Mouse (Mus musculus) cerebellum, adult 11 months (tissue): ENCODE measurements around the gene Trabd2b.

Experiments used
- DNase-seq: peaks from one replicate; pipeline ENCODE4 v3.0.0; 2022

The Trabd2b gene

DNA sequence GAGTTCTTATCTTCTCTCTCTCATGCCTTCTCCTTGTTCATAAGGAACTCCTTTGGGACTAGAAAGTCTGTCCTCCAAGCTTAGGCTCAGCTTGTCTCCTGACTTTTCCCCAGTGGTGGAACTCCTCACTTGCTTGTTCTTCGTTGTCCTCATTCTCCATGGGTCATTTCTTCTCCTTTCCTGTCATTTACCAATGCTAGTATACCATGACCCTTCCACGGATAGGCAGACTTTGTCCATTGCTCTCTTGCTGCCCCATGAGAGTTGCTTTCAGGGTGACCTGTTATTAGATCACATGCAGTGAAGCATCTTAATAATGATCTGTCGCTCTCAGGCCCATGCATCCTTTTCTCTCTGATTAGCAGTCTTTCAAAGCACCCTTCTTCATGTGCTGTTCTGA, 46.6 kb downstream of the Trabd2b start:
- DNase-seq, result no peak

- DNase-seq, result no peak
Observed at GRCm38 (mm10) chr4:114454016-114454415, 47.5 kb downstream of the Trabd2b start.

DNA sequence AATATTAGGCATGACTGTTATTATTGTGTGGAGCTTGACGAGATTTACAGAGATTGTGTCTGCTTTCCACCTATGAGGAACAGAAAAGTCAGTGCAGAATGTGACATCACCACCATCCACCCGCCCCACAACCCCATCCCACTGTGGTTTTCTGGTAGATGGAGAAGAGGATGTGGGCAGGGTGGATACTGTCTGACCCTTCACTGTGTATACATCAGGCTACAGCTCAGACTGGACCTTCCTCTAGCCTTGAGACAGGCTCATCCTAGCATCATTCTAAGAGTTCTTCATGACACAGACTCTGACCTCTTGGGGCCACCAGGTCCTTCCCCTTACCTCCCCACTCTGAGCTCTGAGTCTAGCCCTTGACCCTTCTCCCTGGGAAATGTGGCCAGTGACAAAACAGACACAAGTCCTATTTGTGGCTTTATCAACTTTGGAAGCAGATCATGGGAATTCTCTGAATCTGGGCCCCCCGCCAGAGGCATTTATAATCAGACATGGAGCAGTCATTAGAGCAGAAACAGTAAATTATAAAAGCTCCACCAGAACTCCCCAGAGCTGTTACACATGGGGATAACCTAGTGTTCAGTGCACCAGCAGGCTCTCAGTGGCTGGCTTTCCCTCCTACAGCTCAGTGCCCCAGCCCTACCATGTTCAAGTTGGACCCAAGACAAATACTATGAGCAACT, 48.1 kb downstream of the Trabd2b start:
- DNase-seq, result no peak

DNA sequence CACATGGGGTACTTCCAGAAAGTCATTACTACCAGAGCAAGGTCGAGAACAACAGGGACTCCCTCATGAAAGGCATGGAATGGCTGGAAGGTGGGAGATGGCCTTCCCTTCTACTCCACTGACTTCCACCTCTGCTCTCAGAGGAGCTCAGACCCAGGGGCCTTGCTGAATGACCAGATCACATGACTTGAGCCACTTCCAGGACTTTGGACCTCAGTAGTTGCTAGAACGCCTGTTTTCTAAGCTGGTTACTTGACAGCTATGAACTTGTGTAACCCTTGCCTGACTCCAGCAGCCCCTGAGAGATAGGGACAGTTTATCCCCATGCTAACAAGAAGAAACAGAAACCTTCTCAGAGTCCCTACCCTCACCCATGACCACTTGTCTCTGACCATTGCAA, 50.6 kb downstream of the Trabd2b start:
- no peak for DNase-seq

GRCm38 (mm10) chr4:114459591-114459990, 53.1 kb downstream of the Trabd2b start:
- DNase-seq, result peak; percentile 24

GRCm38 (mm10) chr4:114460401-114460800, 53.9 kb downstream of the Trabd2b start:
- DNase-seq, result no peak

DNA sequence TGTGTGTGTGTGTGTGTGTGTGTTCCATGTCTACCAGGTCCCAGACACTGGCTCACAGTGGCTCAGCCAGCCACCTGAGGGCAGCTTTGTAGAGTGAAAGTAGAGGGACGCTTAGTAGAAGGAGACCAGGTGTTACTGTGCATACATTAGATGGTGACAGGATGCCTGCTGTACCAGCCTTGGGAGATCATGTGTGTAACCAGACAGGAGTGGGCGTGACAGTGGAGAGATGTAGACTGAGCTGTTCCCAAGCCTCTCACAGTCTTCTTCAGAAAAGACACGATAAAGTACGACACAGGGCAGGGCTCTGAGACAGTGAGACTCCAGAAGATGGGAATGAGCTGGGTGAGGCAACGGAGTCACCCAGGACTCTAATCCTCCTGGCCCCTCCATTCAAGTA, 54.6 kb downstream of the Trabd2b start:
- no peak for DNase-seq

DNA sequence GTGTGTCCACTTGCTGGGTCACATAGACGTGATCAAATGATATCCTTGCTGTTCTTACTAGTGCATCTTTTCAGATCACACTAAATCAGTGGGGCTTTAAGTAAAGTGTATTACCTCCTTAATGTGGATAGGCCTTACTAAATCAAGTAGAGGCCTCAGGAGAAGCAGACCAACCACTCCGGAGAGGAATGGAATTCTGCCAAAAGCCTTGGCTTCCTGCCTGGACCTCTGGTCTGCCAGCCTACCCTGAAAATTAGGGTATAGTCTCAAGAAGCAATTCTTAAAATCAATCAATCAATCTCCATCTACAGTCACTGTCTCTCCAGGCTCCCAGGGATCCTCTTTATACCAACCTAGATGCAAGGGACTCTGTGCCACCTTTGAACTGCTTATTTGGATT, 59.1 kb downstream of the Trabd2b start:
- DNase-seq, result no peak

DNA sequence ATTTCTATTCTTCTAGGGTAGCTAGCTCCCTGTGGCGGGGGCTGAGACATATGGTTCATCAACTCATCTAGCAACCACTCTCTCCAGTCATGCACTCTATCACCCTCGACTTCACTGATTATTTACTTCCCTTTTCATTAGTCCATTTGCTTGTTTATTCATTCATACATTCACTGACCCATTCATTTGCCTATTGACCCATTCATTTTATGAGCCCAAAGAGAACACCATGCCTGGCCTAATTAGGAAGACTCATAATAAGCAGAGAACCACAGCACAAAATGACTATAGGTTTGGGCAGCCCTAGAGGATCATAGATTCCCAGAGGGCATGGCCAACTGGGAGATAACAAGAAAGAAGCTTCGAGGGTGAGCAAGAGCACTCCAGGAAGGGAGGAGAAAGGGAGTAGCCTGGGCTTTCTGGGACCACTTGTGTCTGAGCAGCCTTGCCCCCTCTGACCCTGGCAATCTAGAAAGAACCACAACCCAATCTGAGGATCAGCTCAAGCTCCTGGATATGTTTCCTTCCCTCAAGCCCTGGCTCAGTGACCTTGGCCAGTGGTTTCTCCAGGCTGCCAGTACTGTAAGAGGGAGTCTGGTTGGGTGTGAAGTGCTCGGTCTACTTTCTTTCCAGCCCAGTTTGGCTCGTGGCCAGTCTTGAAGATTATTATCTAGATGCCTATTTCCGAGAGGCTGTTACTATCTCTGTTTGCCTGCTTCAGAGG, 61.0 kb downstream of the Trabd2b start:
- no peak for DNase-seq

DNA sequence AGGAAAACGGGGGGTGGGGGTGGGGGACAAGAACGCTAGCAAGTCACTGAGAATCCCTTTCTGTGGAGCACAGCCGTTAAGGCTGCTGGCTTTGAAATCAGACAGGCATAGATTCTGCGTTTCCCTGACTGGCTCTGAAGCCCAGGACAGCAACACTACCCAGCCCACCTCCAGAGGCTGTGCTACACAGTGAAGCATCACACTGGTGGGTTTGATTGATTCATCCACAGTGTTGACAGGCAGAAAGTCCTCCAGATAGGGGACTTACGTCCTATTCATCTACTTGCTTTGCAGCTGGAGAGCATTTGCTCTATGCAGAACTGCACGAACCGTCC, 61.5 kb downstream of the Trabd2b start:
- DNase-seq, result no peak

DNA sequence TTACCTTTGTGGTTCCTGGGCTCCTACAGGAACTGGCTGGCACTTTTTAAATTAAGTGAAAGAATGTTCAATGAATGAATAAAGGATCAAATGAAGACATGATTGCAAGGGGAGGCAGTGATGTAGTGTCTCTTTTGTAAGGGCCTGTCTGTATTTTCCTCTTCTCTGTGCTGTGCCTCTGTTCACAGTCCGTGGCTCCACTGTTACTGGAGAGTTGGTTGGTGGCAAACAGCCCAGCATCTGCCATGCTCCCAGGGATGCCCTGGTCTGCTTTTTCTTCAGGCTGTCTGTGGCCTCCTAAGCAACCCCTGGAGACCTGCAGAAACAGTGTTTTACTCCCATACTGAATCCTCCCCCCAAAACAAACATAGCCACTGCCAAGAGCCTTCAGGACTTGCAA, 63.4 kb downstream of the Trabd2b start:
- DNase-seq, result no peak

- DNase-seq, result no peak
Observed at GRCm38 (mm10) chr4:114472143-114472542, 65.6 kb downstream of the Trabd2b start.

DNA sequence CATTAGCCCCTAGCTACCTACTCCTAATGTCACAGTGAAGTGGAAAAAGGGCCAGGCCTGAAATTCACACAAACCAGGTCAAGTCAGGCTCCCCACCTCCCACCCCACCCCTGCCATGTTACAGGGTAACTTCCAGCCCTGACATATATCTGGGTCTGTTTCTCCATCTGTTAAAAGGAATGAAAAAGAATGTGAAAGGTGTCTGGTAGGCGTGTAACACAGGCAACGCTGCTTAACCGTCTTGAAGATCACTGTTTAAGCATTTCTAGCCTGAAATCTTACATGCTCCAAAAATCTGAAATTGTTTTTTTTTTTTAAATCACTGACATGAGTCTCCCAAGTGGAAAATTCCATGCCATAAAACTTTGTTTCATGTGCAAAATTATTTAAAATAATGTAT, 69.8 kb downstream of the Trabd2b start:
- DNase-seq, result no peak

- DNase-seq, result no peak
Observed at GRCm38 (mm10) chr4:114477082-114477771, 70.7 kb downstream of the Trabd2b start.

DNA sequence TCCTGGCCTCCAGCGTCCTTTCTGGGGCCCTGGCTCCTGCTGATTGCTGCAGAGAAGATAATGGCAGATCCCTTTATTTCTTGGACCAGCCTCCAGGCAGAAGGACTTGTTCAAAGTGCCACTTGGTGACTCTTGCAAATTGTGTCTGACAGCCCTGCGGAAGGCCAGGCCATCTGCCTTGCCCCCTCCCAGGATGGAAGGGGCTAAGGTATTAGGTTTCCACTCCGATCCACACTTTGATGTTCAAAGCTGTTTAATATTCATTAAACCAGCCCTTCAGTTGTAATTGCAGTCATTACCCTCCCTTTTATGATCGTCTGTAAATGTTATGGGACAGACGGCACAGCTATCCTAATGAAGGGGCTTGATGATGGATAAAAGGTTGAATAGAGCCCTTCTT, 75.0 kb downstream of the Trabd2b start:
- no peak for DNase-seq

DNA sequence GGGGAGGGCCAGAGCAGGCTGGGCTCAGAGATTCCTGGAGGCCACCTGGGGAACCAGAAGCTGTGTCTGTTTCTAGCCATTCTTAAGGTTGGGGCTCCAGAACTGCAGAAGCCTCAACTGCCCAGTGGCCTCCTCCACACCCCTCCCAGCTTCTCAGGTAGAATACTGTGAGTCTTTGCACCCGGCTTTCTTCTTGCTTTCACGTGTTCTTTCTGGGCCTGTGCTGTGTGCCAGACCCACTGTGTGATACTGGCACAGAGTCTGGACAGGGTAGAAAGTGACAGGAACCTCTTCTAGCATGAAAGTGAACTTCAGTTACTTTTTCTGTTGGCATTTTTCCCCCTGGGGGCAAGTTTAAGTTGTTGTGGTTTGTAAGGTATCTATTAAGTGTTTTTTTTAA, 77.6 kb downstream of the Trabd2b start:
- no peak for DNase-seq

- no peak for DNase-seq
Observed at GRCm38 (mm10) chr4:114485996-114486395, 79.5 kb downstream of the Trabd2b start.

GRCm38 (mm10) chr4:114486885-114487531, 80.5 kb downstream of the Trabd2b start:
- DNase-seq, result no peak

- DNase-seq, result no peak
Observed at GRCm38 (mm10) chr4:114487701-114488100, 81.2 kb downstream of the Trabd2b start.

DNA sequence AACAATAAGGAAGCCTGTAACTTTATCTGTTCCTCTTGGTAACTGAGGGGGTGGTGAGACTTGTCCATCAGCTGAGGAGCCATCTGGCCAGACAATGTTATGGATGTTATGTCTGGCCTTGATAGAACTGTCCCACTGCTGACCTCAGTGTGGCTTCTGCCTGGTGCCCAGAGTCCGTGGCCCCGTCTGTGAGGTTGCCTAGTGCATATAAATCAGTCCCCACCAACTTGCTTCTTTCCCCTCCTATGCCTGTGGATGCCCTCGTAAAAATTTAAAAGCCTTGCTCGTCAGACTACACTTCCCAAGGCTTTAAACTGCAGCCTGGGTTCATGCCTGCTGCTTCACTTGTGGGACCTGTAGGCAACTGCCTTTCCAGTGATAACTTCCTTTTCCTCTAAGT, 85.6 kb downstream of the Trabd2b start:
- no peak for DNase-seq

- DNase-seq, result no peak
Observed at GRCm38 (mm10) chr4:114494035-114494434, 87.5 kb downstream of the Trabd2b start.

DNA sequence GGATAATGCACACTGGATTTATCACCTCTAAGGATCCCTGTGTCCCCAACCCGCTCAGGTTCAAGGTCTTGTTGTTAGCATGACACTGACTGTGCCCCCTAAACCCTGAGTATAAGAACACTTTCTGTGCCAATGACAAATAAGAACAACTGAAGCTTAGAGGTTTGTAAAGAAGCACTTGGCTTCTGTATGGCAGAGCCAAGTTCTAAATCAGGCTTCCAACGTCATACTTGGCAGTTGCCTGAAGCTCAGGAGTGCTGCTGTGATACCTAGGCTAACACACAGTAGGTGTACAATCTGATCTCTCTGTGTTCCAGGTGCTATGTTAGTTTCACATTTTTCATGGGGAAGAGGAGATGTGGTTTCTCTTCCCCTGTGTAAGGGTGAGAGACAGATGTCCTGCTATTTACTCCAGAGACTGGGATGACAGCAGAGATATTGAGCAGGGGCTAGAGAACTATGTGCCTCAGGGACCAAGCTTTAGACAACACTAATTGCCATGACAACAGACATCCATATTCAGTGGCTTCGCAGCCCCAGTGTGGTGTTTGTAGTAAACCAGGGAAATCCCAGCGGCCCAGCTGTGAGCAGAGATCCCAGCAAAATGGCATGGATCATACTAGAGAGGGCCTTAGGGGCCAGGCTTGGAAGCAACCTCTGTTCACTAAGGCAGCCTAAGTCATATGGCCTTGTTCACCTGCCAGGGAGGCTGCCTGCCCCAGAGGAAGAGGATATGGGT, 89.3 kb downstream of the Trabd2b start:
- DNase-seq, result no peak

DNA sequence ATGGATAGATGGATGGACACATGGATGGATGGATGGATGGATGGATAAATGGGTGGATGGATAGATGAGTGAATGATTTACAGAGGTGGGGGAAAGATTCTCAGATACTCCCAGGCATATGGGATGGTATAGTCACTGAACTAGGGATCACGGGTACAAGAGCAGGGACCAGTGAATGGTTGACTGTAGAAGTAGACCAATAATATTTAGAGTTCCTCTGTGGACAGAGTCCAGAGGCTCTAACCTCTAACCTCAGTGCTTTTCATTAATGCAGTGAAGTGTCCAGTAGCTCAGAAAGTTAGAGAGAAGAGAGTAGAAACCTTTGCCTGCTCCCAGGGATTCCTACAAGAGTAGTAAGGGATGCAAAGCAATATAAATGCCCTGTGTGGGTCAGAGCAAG, 93.1 kb downstream of the Trabd2b start:
- DNase-seq, result no peak
